Mouse (Mus musculus) MEL (cell line): ENCODE results near the gene Atxn7. TPM values are rescaled to one million over a fixed set of nuclear protein-coding genes. Genes with fewer than 3 reads are reported as not detected.

Source experiments
- DNase-seq: peaks from one replicate; pipeline ENCODE4 v3.0.0; 2011; ENCODE audit warnings: low read depth, low spot score
- H3K27ac ChIP-seq: 2 replicates; pipeline ENCODE4 v1.5.1; 2012; ENCODE audit warnings: low read depth, mild to moderate bottlenecking, control low read depth, low read length, moderate library complexity; ENCODE audit not compliant: control insufficient read depth
- H3K27me3 ChIP-seq, 2 experiments: fragments of 150-350 bp in 1 of 2; sonication (generic) in 1 of 2; 2 replicates each; pipeline ENCODE4 v1.6.1; 2012; ENCODE audit warnings: low read length in 2 of 2, mild to moderate bottlenecking in 2 of 2, improper control_type of control experiment in 1 of 2, moderate library complexity in 1 of 2; ENCODE audit not compliant: insufficient read depth in 2 of 2, control insufficient read depth in 1 of 2
- H3K36me3 ChIP-seq, 2 experiments: 2 replicates each; pipeline ENCODE4 v1.6.1; 2012 to 2014; ENCODE audit warnings: low read length in 2 of 2, improper control_type of control experiment in 1 of 2, inconsistent platforms in 1 of 2, mild to moderate bottlenecking in 1 of 2; ENCODE audit not compliant: insufficient read depth in 2 of 2, control insufficient read depth in 1 of 2
- H3K4me1 ChIP-seq, 2 experiments: fragments of 150-350 bp in 1 of 2; sonication (generic) in 1 of 2; 2 replicates each; pipeline ENCODE4 v1.6.1; 2012; ENCODE audit warnings: low read length in 2 of 2, improper control_type of control experiment in 1 of 2, mild to moderate bottlenecking in 1 of 2; ENCODE audit not compliant: insufficient read depth in 2 of 2, control insufficient read depth in 1 of 2
- H3K4me3 ChIP-seq, 2 experiments: fragments of 150-350 bp in 1 of 2; sonication (generic) in 1 of 2; 2 replicates each; pipeline ENCODE4 v1.5.1; 2012; ENCODE audit warnings: low read depth in 2 of 2, low read length in 2 of 2, mild to moderate bottlenecking in 2 of 2, moderate library complexity in 2 of 2, control low read depth in 1 of 2, improper control_type of control experiment in 1 of 2; ENCODE audit not compliant: control insufficient read depth in 1 of 2, insufficient read depth in 1 of 2
- H3K79me2 ChIP-seq: 2 replicates; pipeline ENCODE4 v1.6.1; 2012; ENCODE audit warnings: mild to moderate bottlenecking, low read length, moderate library complexity; ENCODE audit not compliant: control insufficient read depth, poor library complexity, insufficient read depth
- H3K9ac ChIP-seq: 2 replicates; pipeline ENCODE4 v1.6.1; 2012; ENCODE audit warnings: low read depth, mild to moderate bottlenecking, control low read depth, low read length, moderate library complexity; ENCODE audit not compliant: control insufficient read depth, poor library complexity, severe bottlenecking
- H3K9me3 ChIP-seq: fragments of 150-350 bp; sonication (generic); replicated peaks from 2 replicates; pipeline ENCODE4 v1.6.1; 2012; ENCODE audit warnings: mild to moderate bottlenecking, low read length, improper control_type of control experiment, moderate library complexity; ENCODE audit not compliant: insufficient read depth
- BHLHE40 ChIP-seq: IDR thresholded peaks from 2 replicates; pipeline ENCODE4 v1.6.1; 2012; ENCODE audit warnings: low read depth, mild to moderate bottlenecking, inconsistent platforms, low read length, improper control_type of control experiment, borderline replicate concordance
- CHD1 ChIP-seq: IDR thresholded peaks from 2 replicates; pipeline ENCODE4 v1.6.1; 2012; ENCODE audit warnings: low read depth, mild to moderate bottlenecking, inconsistent platforms, low read length, improper control_type of control experiment
- CHD2 ChIP-seq: IDR thresholded peaks from 2 replicates; pipeline ENCODE4 v1.6.1; 2011; ENCODE audit warnings: low read length, improper control_type of control experiment
- EP300 ChIP-seq, 2 experiments: IDR thresholded peaks; 2 replicates each; pipeline ENCODE4 v1.6.1; 2011; ENCODE audit warnings: improper control_type of control experiment in 2 of 2, low read length in 2 of 2, low read depth in 1 of 2, mild to moderate bottlenecking in 1 of 2
- ETS1 ChIP-seq: IDR thresholded peaks from 2 replicates; pipeline ENCODE4 v1.6.1; 2012; ENCODE audit warnings: low read depth, mild to moderate bottlenecking, inconsistent platforms, low read length, improper control_type of control experiment, moderate library complexity
- GATA1 ChIP-seq: IDR thresholded peaks from 2 replicates; pipeline ENCODE4 v1.6.1; 2011; ENCODE audit warnings: low read depth, low read length, improper control_type of control experiment
- JUND ChIP-seq: IDR thresholded peaks from 2 replicates; pipeline ENCODE4 v1.6.1; 2011; ENCODE audit warnings: low read depth, mild to moderate bottlenecking, improper control_type of control experiment, low read length
- MAFK ChIP-seq: IDR thresholded peaks from 2 replicates; pipeline ENCODE4 v1.6.1; 2011; ENCODE audit warnings: low read depth, mild to moderate bottlenecking, low read length, improper control_type of control experiment, borderline replicate concordance
- MAX ChIP-seq: IDR thresholded peaks from 2 replicates; pipeline ENCODE4 v1.6.1; 2011; ENCODE audit warnings: low read length, improper control_type of control experiment
- MEF2A ChIP-seq: IDR thresholded peaks from 2 replicates; pipeline ENCODE4 v1.6.1; 2014; ENCODE audit warnings: low read depth, mild to moderate bottlenecking, inconsistent platforms, low read length, improper control_type of control experiment; ENCODE audit not compliant: poor library complexity, insufficient replicate concordance, severe bottlenecking; ENCODE audit errors: extremely low read depth
- MYB ChIP-seq: IDR thresholded peaks from 2 replicates; pipeline ENCODE4 v1.6.1; 2011; ENCODE audit warnings: mild to moderate bottlenecking, low read depth, low read length, improper control_type of control experiment
- MYC ChIP-seq: IDR thresholded peaks from 2 replicates; pipeline ENCODE4 v1.6.1; 2011; ENCODE audit warnings: low read depth, mild to moderate bottlenecking, low read length, improper control_type of control experiment, moderate library complexity
- POLR2A ChIP-seq, 2 experiments: IDR thresholded peaks; 2 replicates each; pipeline ENCODE4 v1.6.1; 2011 to 2012; ENCODE audit warnings: low read length in 2 of 2, mild to moderate bottlenecking in 2 of 2, control low read depth in 1 of 2, improper control_type of control experiment in 1 of 2, low read depth in 1 of 2, moderate library complexity in 1 of 2; ENCODE audit not compliant: control insufficient read depth in 1 of 2, insufficient read depth in 1 of 2, poor library complexity in 1 of 2
- POLR2AphosphoS2 ChIP-seq: IDR thresholded peaks from 2 replicates; pipeline ENCODE4 v1.6.1; 2011; ENCODE audit warnings: low read length, improper control_type of control experiment
- RAD21 ChIP-seq: IDR thresholded peaks from 2 replicates; pipeline ENCODE4 v1.6.1; 2011; ENCODE audit warnings: mild to moderate bottlenecking, low read depth, low read length, improper control_type of control experiment
- RCOR1 ChIP-seq: IDR thresholded peaks from 2 replicates; pipeline ENCODE4 v1.6.1; 2012; ENCODE audit warnings: low read depth, mild to moderate bottlenecking, inconsistent platforms, low read length, improper control_type of control experiment
- SIN3A ChIP-seq: IDR thresholded peaks from 2 replicates; pipeline ENCODE4 v1.6.1; 2012; ENCODE audit warnings: low read length, improper control_type of control experiment, inconsistent platforms
- SMC3 ChIP-seq: IDR thresholded peaks from 2 replicates; pipeline ENCODE4 v1.6.1; 2011; ENCODE audit warnings: low read depth, low read length, improper control_type of control experiment
- TAL1 ChIP-seq: IDR thresholded peaks from 2 replicates; pipeline ENCODE4 v1.6.1; 2012; ENCODE audit warnings: mild to moderate bottlenecking, inconsistent platforms, low read length, moderate library complexity, mixed read lengths
- TBP ChIP-seq: IDR thresholded peaks from 2 replicates; pipeline ENCODE4 v1.8.0; 2011; ENCODE audit warnings: low read depth, low read length, improper control_type of control experiment
- USF2 ChIP-seq, 2 experiments: IDR thresholded peaks; 2 replicates each; pipeline ENCODE4 v1.6.1; 2011 to 2012; ENCODE audit warnings: improper control_type of control experiment in 2 of 2, low read length in 2 of 2, borderline replicate concordance in 1 of 2, inconsistent platforms in 1 of 2, low read depth in 1 of 2, mild to moderate bottlenecking in 1 of 2; ENCODE audit not compliant: insufficient read depth in 1 of 2
- ZC3H11A ChIP-seq: IDR thresholded peaks from 2 replicates; pipeline ENCODE4 v1.6.1; 2012; ENCODE audit warnings: low read depth, mild to moderate bottlenecking, inconsistent platforms, low read length, improper control_type of control experiment
- ZKSCAN1 ChIP-seq: IDR thresholded peaks from 2 replicates; pipeline ENCODE4 v1.6.1; 2012; ENCODE audit warnings: low read depth, mild to moderate bottlenecking, inconsistent platforms, low read length, improper control_type of control experiment, moderate library complexity
- ZMIZ1 ChIP-seq: IDR thresholded peaks from 2 replicates; pipeline ENCODE4 v1.6.1; 2012; ENCODE audit warnings: low read depth, mild to moderate bottlenecking, inconsistent platforms, low read length, improper control_type of control experiment, moderate library complexity
- ZNF384 ChIP-seq: IDR thresholded peaks from 2 replicates; pipeline ENCODE4 v1.6.1; 2012; ENCODE audit warnings: low read depth, mild to moderate bottlenecking, inconsistent platforms, low read length, improper control_type of control experiment
- polyA plus RNA-seq, 2 experiments: library from polyadenylated mRNA; stranded (reverse) in 1 of 2; unstranded in 1 of 2; fragments of >175 nt in 1 of 2; fragments of >200 nt in 1 of 2; gene quantifications; 2 replicates each; pipeline versions ENCODE4 v1.2.1 to v1.2.4; 2012; ENCODE audit warnings: low replicate concordance in 2 of 2, low read depth in 1 of 2; ENCODE audit not compliant: insufficient read length in 2 of 2, insufficient read depth in 1 of 2, missing spikeins in 1 of 2
- total RNA-seq: library from RNA; depleted of rRNA; stranded (reverse); fragments of 300-350 nt; gene quantifications from 2 replicates; pipeline ENCODE4 v1.2.3, GENCODE M21; 2012

Gene Atxn7
- total and polyA plus RNA-seq, 3 experiments: 2.3 to 7.7 TPM; not detected in 1

- Histone ChIP-seq H3K79me2 (no peaks in the 10 kb centered on the region), H3K4me3 (no peak overlapping the region), H3K9ac (no peak overlapping the region), H3K4me1 (peaks cover 0 to 2% of the 10 kb centered on the region in 2 experiments; a peak in 2 of 4 replicates), H3K9me3 (no peaks in the 10 kb centered on the region), H3K27ac (no peak overlapping the region), H3K36me3 (no peaks in the 10 kb centered on the region), H3K27me3 (no peaks in the 10 kb centered on the region)
- TF ChIP-seq ZC3H11A: no peak
- no peak for TF ChIP-seq SMC3
- no peak for TF ChIP-seq TBP
- no peak for TF ChIP-seq CHD1
- no peak for TF ChIP-seq SIN3A
- TF ChIP-seq MEF2A: no peak
- TF ChIP-seq EP300 (IDR thresholded peaks at IDR 0.05; ENCODE audit: low read depth in 1 of 2, low read length in 2 of 2): no peak
- TF ChIP-seq ETS1: no peak
- TF ChIP-seq MYB: no peak
- TF ChIP-seq POLR2A (IDR thresholded peaks at IDR 0.05; ENCODE audit: control insufficient read depth in 1 of 2, insufficient read depth in 1 of 2, low read depth in 1 of 2, low read length in 2 of 2, poor library complexity in 1 of 2): no peak
- no peak for TF ChIP-seq MAFK
- TF ChIP-seq RAD21: no peak
- TF ChIP-seq ZMIZ1: no peak
- no peak for TF ChIP-seq ZKSCAN1
- no peak for TF ChIP-seq TAL1
- no peak for DNase-seq
Observed at GRCm38 (mm10) chr14:13977498-13977897, 16.3 kb downstream of the Atxn7 start.

GRCm38 (mm10) chr14:13981286-13981685 lies 20.0 kb downstream of the Atxn7 start:
- peaks cover 0 to 2% of the 10 kb centered on the region in 2 experiments; a peak in 2 of 4 replicates for H3K4me1 ChIP-seq
- no peak overlapping the region for H3K4me3 ChIP-seq
- TF ChIP-seq ZNF384 (no peak), ZC3H11A (no peak), USF2 (IDR thresholded peaks at IDR 0.05; ENCODE audit: borderline replicate concordance in 1 of 2, insufficient read depth in 1 of 2, low read depth in 1 of 2, low read length in 2 of 2) (no peak), RAD21 (no peak), TBP (no peak), MAX (no peak), POLR2AphosphoS2 (no peak), JUND (no peak), CHD1 (no peak), RCOR1 (no peak), ETS1 (no peak), MEF2A (no peak), GATA1 (no peak), MYC (no peak), BHLHE40 (no peak), SIN3A (no peak), POLR2A (IDR thresholded peaks at IDR 0.05; ENCODE audit: control insufficient read depth in 1 of 2, insufficient read depth in 1 of 2, low read depth in 1 of 2, low read length in 2 of 2, poor library complexity in 1 of 2) (no peak), CHD2 (no peak), MYB (no peak), SMC3 (no peak)
- no peaks in the 10 kb centered on the region for H3K79me2 ChIP-seq
- H3K9ac ChIP-seq: no peak overlapping the region
- peak; percentile 23 for DNase-seq
- H3K27me3 ChIP-seq: no peaks in the 10 kb centered on the region
- H3K27ac ChIP-seq: no peak overlapping the region
- no peaks in the 10 kb centered on the region for H3K9me3 ChIP-seq
- H3K36me3 ChIP-seq: no peaks in the 10 kb centered on the region
